29 mouse cellular contexts compared by ENCODE assay signal in genomic region chr19:25435412-25435811, GRCm38 (mm10).
DNase-seq lines count a peak whose midpoint lies in the region; ATAC-seq lines count a peak whose summit lies in the region.
"Had no signal": no experiment of that assay in that cellular context is flagged by ENCODE, and none has a peak within 500 bp of the region (broad histone marks: within the 10 kb centered on the region; RNA-seq: fewer than 3 reads in every experiment).

No protein-coding gene starts in this region.

- no peaks in the 10 kb centered on the region for H3K9me3 ChIP-seq in heart, embryonic 11.5 days (replicated peaks; ENCODE audit: control insufficient read depth, low read length)
- H3K9me3 ChIP-seq in limb, embryonic 12.5 days, result no peaks in the 10 kb centered on the region
- no peaks in the 10 kb centered on the region for H3K9me3 ChIP-seq in limb, embryonic 10.5 days (replicated peaks)
- no peaks in the 10 kb centered on the region for H3K9me3 ChIP-seq in limb, embryonic 15.5 days
- H3K9me3 ChIP-seq in stomach, embryonic 14.5 days (ENCODE audit: control insufficient read depth, low read depth, low read length), result no peaks in the 10 kb centered on the region
- no peaks in the 10 kb centered on the region for H3K9me3 ChIP-seq in hindbrain, embryonic 16.5 days (ENCODE audit: control insufficient read depth, low read length)
- H3K9me3 ChIP-seq: embryonic facial prominence, embryonic 12.5 days; forebrain, embryonic 13.5 days; hindbrain, embryonic 12.5 days; kidney, embryonic 15.5 days; limb, embryonic 13.5 days; liver, embryonic 13.5 days; neural tube, embryonic 13.5 days had no signal

- no peak for DNase-seq in heart, postnatal 10 days
- no peak for DNase-seq in limb, embryonic 10.5 days (ENCODE audit: low spot score)
- DNase-seq: adrenal gland, adult 2 months; cerebellum, adult 11 months; cerebellum, adult 9-11 months; kidney, adult 11 months; kidney, postnatal 36 days; layer of hippocampus, postnatal 36 days; liver, embryonic 13.5 days; lung, postnatal 10 days; retina, postnatal 1 day; right cerebral cortex, postnatal 25 days; spleen, adult 18-20 months; thymus, adult 18-20 months; thymus, postnatal 36 days had no signal

- peaks cover 19% of the 10 kb centered on the region for H3K36me3 ChIP-seq in heart, embryonic 11.5 days (ENCODE audit: control insufficient read depth, insufficient read depth, low read length)
- peaks cover 44% of the 10 kb centered on the region for H3K36me3 ChIP-seq in limb, embryonic 12.5 days
- H3K36me3 ChIP-seq in limb, embryonic 10.5 days, result peaks cover 39% of the 10 kb centered on the region
- H3K36me3 ChIP-seq in limb, embryonic 15.5 days, result peaks cover 27% of the 10 kb centered on the region
- H3K36me3 ChIP-seq in stomach, embryonic 14.5 days (ENCODE audit: control insufficient read depth, insufficient read depth, low read length), result peaks cover 12% of the 10 kb centered on the region
- H3K36me3 ChIP-seq in hindbrain, embryonic 16.5 days (ENCODE audit: control insufficient read depth, insufficient read depth, low read length), result peaks cover 2% of the 10 kb centered on the region; the same call in 1 of the 2 replicates
- H3K36me3 ChIP-seq: neural tube, embryonic 13.5 days had no signal

- WGBS in heart, embryonic 11.5 days (ENCODE audit: insufficient replicate concordance), result 36% methylated on average over 5 of the region's 5 CpGs
- WGBS in limb, embryonic 12.5 days, result 76% methylated on average over 5 of the region's 5 CpGs
- 85% methylated on average over 5 of the region's 5 CpGs for WGBS in limb, embryonic 10.5 days
- WGBS in limb, embryonic 15.5 days, result 62% methylated on average over 5 of the region's 5 CpGs
- 47% methylated on average over 5 of the region's 5 CpGs for WGBS in stomach, embryonic 14.5 days
- 79% methylated on average over 5 of the region's 5 CpGs for WGBS in hindbrain, embryonic 16.5 days

- peak; percentile 64; the same call in 1 of the 2 replicates for ATAC-seq in heart, embryonic 11.5 days (replicated peaks; ENCODE audit: insufficient number of reproducible peaks, low FRiP score, low TSS enrichment)
- no peak for ATAC-seq in limb, embryonic 12.5 days (ENCODE audit: insufficient number of reproducible peaks, insufficient read depth, low FRiP score, low TSS enrichment, low read depth)
- ATAC-seq in limb, embryonic 15.5 days (ENCODE audit: insufficient number of reproducible peaks, low FRiP score, low TSS enrichment, low read depth), result no peak
- peak; percentile 85 for ATAC-seq in stomach, embryonic 14.5 days (ENCODE audit: insufficient number of reproducible peaks, insufficient read depth, low FRiP score, low read depth)
- ATAC-seq in hindbrain, embryonic 16.5 days, result no peak
- ATAC-seq: forebrain, embryonic 13.5 days; midbrain, embryonic 16.5 days had no signal

- H3K27me3 ChIP-seq in heart, embryonic 11.5 days (ENCODE audit: control insufficient read depth, insufficient read depth, low read length), result no peaks in the 10 kb centered on the region
- H3K27me3 ChIP-seq in limb, embryonic 12.5 days, result no peaks in the 10 kb centered on the region
- no peaks in the 10 kb centered on the region for H3K27me3 ChIP-seq in limb, embryonic 10.5 days (ENCODE audit: low read depth, poor library complexity, severe bottlenecking)
- H3K27me3 ChIP-seq in limb, embryonic 15.5 days, result no peaks in the 10 kb centered on the region
- no peaks in the 10 kb centered on the region for H3K27me3 ChIP-seq in stomach, embryonic 14.5 days (ENCODE audit: control insufficient read depth, insufficient read depth, low read length)
- no peaks in the 10 kb centered on the region for H3K27me3 ChIP-seq in hindbrain, embryonic 16.5 days (replicated peaks; ENCODE audit: control insufficient read depth, insufficient read depth, low read length)
- H3K27me3 ChIP-seq: forebrain, embryonic 13.5 days; hindbrain, embryonic 12.5 days; kidney, embryonic 15.5 days; limb, embryonic 13.5 days; liver, embryonic 13.5 days; neural tube, embryonic 13.5 days had no signal

- H3K4me1 ChIP-seq in heart, embryonic 11.5 days (ENCODE audit: control insufficient read depth, insufficient read depth, low read length), result no peaks in the 10 kb centered on the region
- peaks cover 22% of the 10 kb centered on the region for H3K4me1 ChIP-seq in limb, embryonic 12.5 days (replicated peaks)
- H3K4me1 ChIP-seq in limb, embryonic 10.5 days, result peaks cover 31% of the 10 kb centered on the region
- peaks cover 27% of the 10 kb centered on the region for H3K4me1 ChIP-seq in limb, embryonic 15.5 days
- 0 out of 2 replicates have a peak, but pooled peaks cover 6% of the 10 kb centered on the region for H3K4me1 ChIP-seq in stomach, embryonic 14.5 days (ENCODE audit: control insufficient read depth, insufficient read depth, low read length)
- peaks cover 5% of the 10 kb centered on the region; the same call in 1 of the 2 replicates for H3K4me1 ChIP-seq in hindbrain, embryonic 16.5 days (ENCODE audit: control insufficient read depth, insufficient read depth, low read depth, low read length)
- H3K4me1 ChIP-seq: forebrain, embryonic 13.5 days had no signal

- intact Hi-C loops in heart, postnatal 10 days (cut with DNase I), result no loop called here

- no peak overlapping the region for H3K4me2 ChIP-seq in heart, embryonic 11.5 days
- no peak overlapping the region for H3K4me2 ChIP-seq in limb, embryonic 12.5 days
- no peak overlapping the region for H3K4me2 ChIP-seq in limb, embryonic 15.5 days
- no peak overlapping the region for H3K4me2 ChIP-seq in stomach, embryonic 14.5 days (replicated peaks; ENCODE audit: low read depth, low read length)
- H3K4me2 ChIP-seq in hindbrain, embryonic 16.5 days (ENCODE audit: low read length), result no peak overlapping the region
- H3K4me2 ChIP-seq: embryonic facial prominence, embryonic 12.5 days; forebrain, embryonic 13.5 days; hindbrain, embryonic 12.5 days; kidney, embryonic 15.5 days; limb, embryonic 13.5 days; liver, embryonic 13.5 days; neural tube, embryonic 13.5 days had no signal

- peak overlapping the region; percentile 50; the same call in 1 of the 2 replicates for H3K27ac ChIP-seq in heart, embryonic 11.5 days (ENCODE audit: low read depth, low read length)
- 0 out of 2 replicates have a peak overlapping the region, but pooled peaks have one; percentile 19 for H3K27ac ChIP-seq in limb, embryonic 12.5 days
- H3K27ac ChIP-seq in limb, embryonic 10.5 days, result no peak overlapping the region
- 0 out of 2 replicates have a peak overlapping the region, but pooled peaks have one; percentile 38 for H3K27ac ChIP-seq in limb, embryonic 15.5 days
- no peak overlapping the region for H3K27ac ChIP-seq in stomach, embryonic 14.5 days (ENCODE audit: low read length)
- no peak overlapping the region for H3K27ac ChIP-seq in hindbrain, embryonic 16.5 days (ENCODE audit: low read depth, low read length)
- H3K27ac ChIP-seq: embryonic facial prominence, embryonic 12.5 days; forebrain, embryonic 13.5 days; hindbrain, embryonic 12.5 days; kidney, embryonic 15.5 days; liver, embryonic 13.5 days; neural tube, embryonic 13.5 days had no signal

- no peak overlapping the region for H3K4me3 ChIP-seq in heart, embryonic 11.5 days (ENCODE audit: low read depth, low read length)
- H3K4me3 ChIP-seq in limb, embryonic 12.5 days (replicated peaks), result no peak overlapping the region
- H3K4me3 ChIP-seq in limb, embryonic 10.5 days, result no peak overlapping the region
- H3K4me3 ChIP-seq in limb, embryonic 15.5 days, result no peak overlapping the region
- H3K4me3 ChIP-seq in stomach, embryonic 14.5 days (ENCODE audit: low read depth, low read length), result no peak overlapping the region
- no peak overlapping the region for H3K4me3 ChIP-seq in hindbrain, embryonic 16.5 days (ENCODE audit: low read length)
- H3K4me3 ChIP-seq: embryonic facial prominence, embryonic 12.5 days; erythroblast, embryonic 14.5 days; forebrain, embryonic 13.5 days; hindbrain, embryonic 12.5 days; kidney, embryonic 15.5 days; limb, embryonic 13.5 days; liver, embryonic 13.5 days; myocyte; neural tube, embryonic 13.5 days had no signal

- no peak overlapping the region for H3K9ac ChIP-seq in heart, embryonic 11.5 days (ENCODE audit: low read depth, low read length)
- H3K9ac ChIP-seq in limb, embryonic 12.5 days (replicated peaks), result no peak overlapping the region
- no peak overlapping the region for H3K9ac ChIP-seq in limb, embryonic 15.5 days
- no peak overlapping the region for H3K9ac ChIP-seq in stomach, embryonic 14.5 days (replicated peaks; ENCODE audit: low read depth, low read length)
- no peak overlapping the region for H3K9ac ChIP-seq in hindbrain, embryonic 16.5 days (ENCODE audit: low read depth, low read length)
- H3K9ac ChIP-seq: embryonic facial prominence, embryonic 12.5 days; forebrain, embryonic 13.5 days; hindbrain, embryonic 12.5 days; kidney, embryonic 15.5 days; limb, embryonic 13.5 days; liver, embryonic 13.5 days; neural tube, embryonic 13.5 days had no signal

Comparison
In these comparisons a context has a peak if more than half of its experiments do, and no peak if none do; other contexts are left out.
1. H3K27ac ChIP-seq: peak in heart, embryonic 11.5 days (single experiment), limb, embryonic 12.5 days (single experiment) and limb, embryonic 15.5 days (single experiment); none in limb, embryonic 10.5 days (single experiment), stomach, embryonic 14.5 days (single experiment) and hindbrain, embryonic 16.5 days (single experiment).
2. ATAC-seq: peak in heart, embryonic 11.5 days (single experiment) and stomach, embryonic 14.5 days (single experiment); none in limb, embryonic 12.5 days (single experiment), limb, embryonic 15.5 days (single experiment) and hindbrain, embryonic 16.5 days (single experiment).